Mouse (Mus musculus) embryonic stem cell, embryonic (primary cell): ENCODE measurements around the gene Cavin1.

Experiments used
- CTCF ChIA-PET, 4 experiments: fragments of 300-600 bp in 2 of 4; fragments of 350-600 bp in 2 of 4; sonication (Branson Sonifier 250); formaldehyde crosslinking; loops; one replicate each; lab custom pipeline; 2022; ENCODE audit warnings: inconsistent platforms in 2 of 4; lab: Charles Lee
- POLR2A ChIA-PET, 4 experiments: fragments of 300-600 bp in 2 of 4; fragments of 350-600 bp in 2 of 4; sonication (Branson Sonifier 250); formaldehyde crosslinking; loops; one replicate each; lab custom pipeline; 2022; ENCODE audit warnings: antibody characterized with exemption in 4 of 4, inconsistent platforms in 1 of 4; lab: Charles Lee

Gene Cavin1

GRCm38 (mm10) chr11:100967881-100968420, 2.7 kb downstream of the Cavin1 start:
- POLR2A ChIA-PET, result interaction anchor here in 2 of 4 experiments (1.0 to 4.0 kb wide), 3 partner anchors 28 to 41 kb away, joined by 3 to 17 read pairs (median 3); partner anchors contain the start of gene Stat3 (in 2 of the 2)
- CTCF ChIA-PET, result interaction anchor here in 2 of 4 experiments (0.6 to 1.2 kb wide), 5 partner anchors 15 to 206 kb away, joined by 3 to 4 read pairs (median 3); no protein-coding TSS in a partner anchor

DNA sequence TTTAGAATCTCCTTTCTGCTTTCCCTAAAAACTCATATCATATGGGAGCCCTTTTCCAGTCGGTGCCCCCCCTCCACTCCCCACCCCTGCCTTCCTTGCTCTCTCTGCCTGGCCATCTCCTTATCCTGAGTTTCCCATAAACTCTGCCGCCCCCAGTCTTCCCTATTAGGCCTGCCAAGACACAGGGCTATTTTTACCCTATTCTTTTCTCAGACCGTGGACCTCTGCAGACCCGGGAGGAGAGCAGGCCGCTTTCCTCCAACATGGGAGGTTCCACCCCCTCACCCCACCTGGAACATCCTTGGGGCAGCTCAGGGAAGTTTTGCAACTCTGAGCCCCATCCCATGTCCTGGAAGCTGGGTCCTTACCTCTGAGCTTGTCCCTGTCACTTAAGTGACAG, 3.3 kb downstream of the Cavin1 start:
- POLR2A ChIA-PET, result interaction anchor here in 1 of 4 experiments (1.0 kb wide), 1 partner anchor 28 kb away, joined by 3 read pairs; the partner anchor contains the start of gene Stat3
- CTCF ChIA-PET, result interaction anchor here in 1 of 4 experiments (0.6 to 1.2 kb wide), 2 partner anchors 99 to 207 kb away, joined by 3 read pairs; no protein-coding TSS in a partner anchor

- ChIA-PET CTCF (interaction anchor here in 2 of 4 experiments (0.6 to 1.8 kb wide), 3 partner anchors 8 to 1026 kb away, joined by 4 to 6 read pairs (median 5); no protein-coding TSS in a partner anchor), POLR2A (interaction anchor here in 3 of 4 experiments (0.6 to 2.3 kb wide), 5 partner anchors 26 to 968 kb away, joined by 3 to 7 read pairs (median 4); partner anchors contain the start of genes Stat3 (in 3 of the 3) and Atp6v0a1 (in 1 of the 3))
Observed at GRCm38 (mm10) chr11:100965760-100966159, 4.9 kb downstream of the Cavin1 start.

DNA sequence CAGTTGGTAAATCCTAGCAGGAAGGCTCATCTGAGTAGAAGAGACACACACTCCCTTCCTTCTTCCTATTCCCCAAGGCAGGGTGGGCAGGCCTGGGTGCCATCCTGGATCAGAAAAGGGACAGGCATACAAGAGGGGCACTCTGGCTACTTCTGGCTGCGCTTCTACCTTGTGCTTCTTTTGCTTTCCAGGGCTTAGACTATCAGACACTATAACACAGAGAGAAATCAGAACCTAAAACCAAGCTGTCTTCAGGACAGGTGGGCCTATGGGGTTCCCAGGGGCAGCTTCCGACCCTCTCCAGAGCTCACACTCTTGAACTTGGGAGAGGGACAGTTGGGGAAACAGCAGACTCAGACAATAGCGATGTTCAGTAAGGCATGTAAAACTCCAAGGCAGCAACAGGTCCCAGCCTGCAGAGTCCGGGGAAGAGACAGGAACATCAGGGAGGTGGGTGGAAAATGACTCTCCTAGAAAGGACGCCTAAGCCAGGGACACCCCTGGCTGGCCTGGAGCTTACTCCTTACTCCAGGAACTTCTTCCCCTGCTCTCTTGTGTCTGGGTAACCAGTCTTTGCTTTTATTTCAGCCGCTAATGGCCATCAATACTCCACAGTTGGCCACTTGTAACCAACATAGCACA, 5.7 kb downstream of the Cavin1 start:
- ChIA-PET POLR2A (interaction anchor here in 2 of 4 experiments (0.7 to 2.3 kb wide), 3 partner anchors 26 to 44 kb away, joined by 4 to 7 read pairs (median 5); partner anchors contain the start of genes Stat3 (in 2 of the 2) and Atp6v0a1 (in 1 of the 2)), CTCF (interaction anchor here in 2 of 4 experiments (0.6 to 1.8 kb wide), 3 partner anchors 8 to 270 kb away, joined by 3 to 6 read pairs (median 3); no protein-coding TSS in a partner anchor)

- POLR2A ChIA-PET, result interaction anchor here in 1 of 4 experiments (0.9 to 1.3 kb wide), 2 partner anchors 25 to 40 kb away, joined by 3 to 5 read pairs; partner anchors contain the start of gene Stat3
Observed at GRCm38 (mm10) chr11:100964180-100964579, 6.5 kb downstream of the Cavin1 start.

DNA sequence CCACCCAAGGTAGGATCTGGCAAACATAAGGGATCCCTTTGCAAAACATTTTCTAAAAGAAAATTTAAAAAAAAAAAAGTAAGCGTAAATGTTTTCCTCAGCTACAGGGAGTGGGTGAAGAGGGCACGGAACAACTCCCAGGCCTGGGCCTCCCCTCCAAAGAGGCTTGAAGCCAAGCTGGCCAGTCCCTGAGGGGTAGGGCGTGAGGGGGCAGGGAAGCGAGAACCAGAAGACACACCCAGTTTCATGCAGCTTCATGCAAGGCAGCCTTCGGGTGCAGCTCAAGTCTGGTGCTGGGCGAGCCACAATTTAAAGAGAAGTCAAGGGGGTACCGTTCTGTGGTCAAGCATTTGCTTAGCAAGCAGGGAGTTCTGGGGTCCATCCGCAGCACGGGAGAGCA, 7.0 kb downstream of the Cavin1 start:
- POLR2A ChIA-PET, result interaction anchor here in 1 of 4 experiments (0.6 to 0.9 kb wide), 3 partner anchors 18 to 70 kb away, joined by 3 read pairs; no protein-coding TSS in a partner anchor
- CTCF ChIA-PET, result interaction anchor here in 3 of 4 experiments (0.7 to 1.3 kb wide), 4 partner anchors 9 to 94 kb away, joined by 3 to 6 read pairs (median 4); no protein-coding TSS in a partner anchor

More at GRCm38 (mm10) chr11:100964180-100964579, 6.5 kb downstream of the Cavin1 start:
- CTCF ChIA-PET, result interaction anchor here in 3 of 4 experiments (0.5 to 1.2 kb wide), 4 partner anchors 16 to 1898 kb away, joined by 3 to 5 read pairs (median 4); no protein-coding TSS in a partner anchor

DNA sequence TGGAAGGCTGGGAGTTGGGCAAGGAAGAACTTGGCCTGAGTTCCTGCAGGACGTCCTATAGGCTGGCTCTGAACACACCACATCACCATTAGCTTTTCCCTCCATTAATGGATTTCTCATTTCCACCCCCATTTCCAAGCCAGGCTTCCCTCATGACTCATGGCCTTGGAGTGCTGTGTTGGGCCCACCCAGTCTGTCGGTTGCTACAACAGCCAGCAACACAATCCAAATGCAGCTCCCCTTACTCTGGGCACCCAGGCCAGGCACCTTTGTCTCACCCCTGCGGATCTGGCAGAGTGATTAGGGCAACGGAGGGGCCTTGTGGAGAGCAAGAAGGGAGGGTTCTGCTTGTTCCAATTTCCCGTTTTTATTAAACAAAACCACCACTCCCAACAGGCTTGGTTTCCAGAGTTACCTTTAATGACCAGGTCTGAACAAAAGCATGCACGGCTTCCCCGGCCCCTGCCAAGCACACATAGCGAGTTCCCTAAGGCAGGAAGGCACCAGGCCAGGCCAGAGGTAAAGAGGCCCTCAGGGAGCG, 8.2 kb downstream of the Cavin1 start:
- ChIA-PET POLR2A (interaction anchor here in 3 of 4 experiments (0.6 to 1.3 kb wide), 11 partner anchors 9 to 434 kb away, joined by 3 to 9 read pairs (median 3); partner anchors contain the start of genes Naglu (in 2 of the 3), Stat3 (in 2 of the 3), Acly (in 1 of the 3) and Cavin1 (in 1 of the 3)), CTCF (interaction anchor here in 3 of 4 experiments (0.6 to 1.3 kb wide), 6 partner anchors 8 to 631 kb away, joined by 3 to 7 read pairs (median 4); partner anchors contain the start of gene Cavin1 (in 1 of the 3))

DNA sequence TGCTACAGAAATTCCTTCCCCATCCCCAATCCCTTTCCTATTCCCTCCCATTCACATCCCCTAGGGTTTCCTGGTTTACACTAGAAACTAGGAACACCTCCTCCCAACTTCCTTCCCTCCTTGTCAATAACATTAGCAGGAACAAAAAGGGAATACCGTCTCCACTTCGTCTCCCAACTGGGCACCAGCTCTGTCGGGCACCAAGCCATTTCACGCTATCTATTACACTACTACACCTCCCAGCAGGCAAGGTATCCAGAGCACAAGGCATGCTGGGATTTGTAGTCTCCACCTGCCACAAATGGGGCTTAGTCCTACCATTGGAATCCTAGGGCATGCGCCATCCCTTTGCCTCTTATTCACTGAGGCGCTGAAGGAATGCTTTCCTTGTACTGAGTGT, 10.1 kb downstream of the Cavin1 start:
- ChIA-PET POLR2A (interaction anchor here in 2 of 4 experiments (0.6 to 1.4 kb wide), 5 partner anchors 10 to 222 kb away, joined by 3 to 5 read pairs (median 4); partner anchors contain the start of genes Cavin1 (in 2 of the 2), Rab5c (in 1 of the 2) and Stat3 (in 1 of the 2)), CTCF (interaction anchor here in 2 of 4 experiments (1.0 to 4.4 kb wide), 4 partner anchors 20 to 123 kb away, joined by 4 to 42 read pairs (median 17); partner anchors contain the start of gene Stat3 (in 1 of the 2))

DNA sequence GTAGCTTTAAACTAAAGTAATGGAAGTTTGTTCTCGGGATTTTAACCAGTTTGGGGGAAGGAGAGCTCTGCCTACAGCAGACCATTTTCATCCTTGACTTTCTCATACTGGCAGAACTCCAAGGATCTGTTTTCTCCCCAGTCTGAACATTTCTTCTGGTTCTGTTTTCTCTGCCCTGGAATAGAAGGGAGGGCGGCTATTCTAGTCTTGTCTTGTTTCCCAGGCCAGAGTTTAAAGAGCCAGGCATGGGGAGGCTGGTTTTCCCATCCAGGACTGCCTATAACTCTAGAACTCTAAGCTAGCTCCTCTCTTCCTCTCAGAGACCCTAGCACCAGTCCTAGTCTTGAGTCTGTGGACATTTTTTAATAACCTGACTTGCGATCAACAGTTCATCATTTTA, 10.9 kb downstream of the Cavin1 start:
- POLR2A ChIA-PET, result interaction anchor here in 2 of 4 experiments (0.6 to 3.8 kb wide), 7 partner anchors 10 to 1342 kb away, joined by 3 to 38 read pairs (median 4); partner anchors contain the start of genes Stat3 (in 2 of the 2), Cavin1 (in 1 of the 2) and Kat2a (in 1 of the 2)
- CTCF ChIA-PET, result interaction anchor here in 2 of 4 experiments (1.2 to 4.4 kb wide), 11 partner anchors 19 to 254 kb away, joined by 3 to 42 read pairs (median 4); partner anchors contain the start of genes Hcrt (in 1 of the 2), Naglu (in 1 of the 2) and Stat3 (in 1 of the 2)

DNA sequence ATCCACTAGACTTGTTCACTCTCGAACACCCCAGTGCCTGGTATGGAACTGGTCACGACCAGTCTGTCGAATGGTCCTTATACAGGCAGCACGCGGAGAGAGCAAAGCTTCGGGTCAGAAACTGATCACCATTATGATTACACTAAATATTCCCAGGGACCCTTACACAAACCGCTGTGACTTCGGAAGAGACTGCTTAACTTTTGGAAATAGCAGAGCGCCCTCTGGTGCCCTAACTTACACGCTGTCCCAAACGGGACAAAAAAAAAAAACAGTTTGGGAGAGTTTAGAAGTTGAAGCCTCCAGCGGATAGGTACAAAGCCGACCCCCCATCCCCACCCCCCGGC, 11.2 kb downstream of the Cavin1 start:
- CTCF ChIA-PET, result interaction anchor here (0.7 to 4.4 kb wide), 26 partner anchors 9 to 267 kb away, joined by 3 to 42 read pairs (median 4); partner anchors contain the start of genes Hcrt (in 1 of the 4), Naglu (in 1 of the 4), Stat3 (in 1 of the 4) and Zfp385c (in 1 of the 4)

DNA sequence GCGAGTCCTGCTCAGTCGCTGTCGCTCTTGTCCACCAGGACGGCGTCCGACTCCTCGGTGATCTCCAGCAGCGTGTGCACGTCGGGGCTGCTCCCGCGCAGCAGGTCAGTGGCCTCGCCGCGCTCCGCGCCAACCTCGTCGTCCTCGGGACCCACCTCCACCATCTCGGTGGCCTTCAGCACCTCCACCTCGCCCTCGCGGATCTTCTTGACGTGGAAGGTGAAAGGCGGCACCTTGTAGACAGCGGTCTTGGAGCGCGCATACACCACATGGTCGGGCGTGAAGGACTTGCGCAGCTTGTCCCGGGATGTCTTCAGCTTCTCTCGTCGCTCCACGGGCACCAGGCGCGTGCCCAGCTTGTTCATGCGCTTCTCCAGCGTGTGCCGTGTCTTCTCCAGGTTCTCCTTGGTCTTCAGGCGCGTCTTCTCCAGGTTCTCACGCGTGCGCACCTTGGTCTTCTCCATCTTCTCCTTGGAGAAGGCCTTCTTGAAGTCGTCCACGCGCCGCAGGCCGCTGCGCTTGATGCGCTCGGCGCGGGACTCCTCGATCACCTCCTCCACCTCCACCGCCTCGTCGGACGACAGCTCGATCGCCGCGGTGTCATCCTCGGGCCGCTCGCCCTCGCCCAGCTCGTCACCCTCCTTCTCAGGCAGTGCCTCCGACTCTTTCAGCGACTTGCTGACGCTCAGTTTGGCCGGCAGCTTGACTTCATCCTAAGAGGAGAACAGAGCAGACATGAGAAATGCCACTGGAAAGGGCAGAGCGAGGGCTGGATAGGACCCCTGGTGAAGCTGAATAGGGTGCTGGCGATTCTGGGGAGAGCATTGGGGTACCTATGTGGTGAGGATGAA, 11.8 kb downstream of the Cavin1 start:
- CTCF ChIA-PET, result interaction anchor here (0.6 to 4.4 kb wide), 44 partner anchors 8 to 267 kb away, joined by 3 to 42 read pairs (median 4); partner anchors contain the start of genes Stat3 (in 2 of the 4), Dhx58 (in 1 of the 4), Hcrt (in 1 of the 4) and Naglu (in 1 of the 4)
- POLR2A ChIA-PET, result interaction anchor here in 3 of 4 experiments (0.7 to 3.8 kb wide), 12 partner anchors 9 to 639 kb away, joined by 3 to 38 read pairs (median 4); partner anchors contain the start of genes Stat3 (in 3 of the 3), Cavin1 (in 1 of the 3), Coasy (in 1 of the 3) and Eif1 (in 1 of the 3)

More for the DNA sequence above, 11.2 kb downstream of the Cavin1 start:
- POLR2A ChIA-PET, result interaction anchor here in 2 of 4 experiments (0.6 to 3.8 kb wide), 10 partner anchors 10 to 1342 kb away, joined by 3 to 38 read pairs (median 4); partner anchors contain the start of genes Stat3 (in 2 of the 2), Cavin1 (in 1 of the 2), Eif1 (in 1 of the 2) and Kat2a (in 1 of the 2)

DNA sequence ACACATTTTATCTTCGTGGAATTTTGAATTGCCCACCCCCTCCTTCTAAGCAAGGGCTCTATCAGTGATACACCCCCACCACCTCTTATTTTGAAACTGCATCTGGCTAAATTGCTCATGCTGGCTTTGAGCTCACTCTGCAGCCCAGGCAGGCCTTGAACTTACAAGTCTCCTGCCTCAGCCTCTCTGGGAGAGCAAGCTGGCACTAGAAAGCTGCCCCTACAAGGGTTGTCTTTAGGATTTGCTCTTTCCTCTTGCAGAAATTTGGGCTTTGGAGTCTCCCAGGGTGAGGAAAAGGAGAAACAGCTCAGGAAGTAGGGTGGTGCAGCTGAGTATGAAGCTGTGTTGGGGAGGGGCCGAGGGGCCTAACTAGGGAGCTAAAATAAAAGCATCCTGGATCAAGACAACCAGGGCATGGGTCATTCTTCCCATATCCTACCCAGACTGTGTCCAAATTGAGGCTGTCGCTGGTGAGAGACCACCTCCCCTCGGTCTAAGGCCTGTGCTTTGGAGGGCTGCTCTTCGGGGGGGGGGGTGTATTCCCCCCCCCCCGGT, 12.7 kb downstream of the Cavin1 start:
- CTCF ChIA-PET, result interaction anchor here (0.6 to 4.4 kb wide), 61 partner anchors 8 to 439 kb away, joined by 3 to 42 read pairs (median 4); partner anchors contain the start of genes Stat3 (in 3 of the 4), Becn1 (in 1 of the 4), Dhx58 (in 1 of the 4) and Dnajc7 (in 1 of the 4)
- POLR2A ChIA-PET, result interaction anchor here (0.7 to 3.8 kb wide), 19 partner anchors 8 to 477 kb away, joined by 3 to 38 read pairs (median 4); partner anchors contain the start of genes Stat3 (in 3 of the 4), Cavin1 (in 1 of the 4), Coasy (in 1 of the 4) and Kat2a (in 1 of the 4)

GRCm38 (mm10) chr11:100957244-100957643, 13.4 kb downstream of the Cavin1 start:
- ChIA-PET POLR2A (interaction anchor here in 3 of 4 experiments (0.6 to 3.8 kb wide), 26 partner anchors 8 to 430 kb away, joined by 3 to 38 read pairs (median 4); partner anchors contain the start of genes Stat3 (in 3 of the 3), Acly (in 1 of the 3), Cavin1 (in 1 of the 3) and Kat2a (in 1 of the 3)), CTCF (interaction anchor here (0.5 to 4.4 kb wide), 73 partner anchors 8 to 502 kb away, joined by 3 to 42 read pairs (median 4); partner anchors contain the start of genes Stat3 (in 3 of the 4), Cavin1 (in 2 of the 4), Rab5c (in 2 of the 4) and Becn1 (in 1 of the 4))

GRCm38 (mm10) chr11:100949540-100949939, 21.1 kb downstream of the Cavin1 start:
- ChIA-PET POLR2A (interaction anchor here in 2 of 4 experiments (0.6 to 2.4 kb wide), 6 partner anchors 8 to 323 kb away, joined by 3 to 9 read pairs (median 3); partner anchors contain the start of gene Stat3 (in 1 of the 2)), CTCF (interaction anchor here in 3 of 4 experiments (0.6 to 1.9 kb wide), 4 partner anchors 8 to 188 kb away, joined by 3 to 7 read pairs (median 6); no protein-coding TSS in a partner anchor)
